Mouse (Mus musculus) cerebellum, adult (tissue): Measurements from ENCODE around the gene Olfr478.
"Not testable (repeated sequence)": the region's sequence is repeated elsewhere in the genome, so short reads cannot be mapped to it uniquely, and the experiment has no call there.

Experiments used
- ATAC-seq: cut with Nextera tagmentation; 2 replicates; pipeline ENCODE4 v1.9.2; 2017; ENCODE audit warnings: mild to moderate bottlenecking, moderate library complexity, mixed read lengths; ENCODE audit not compliant: insufficient number of reproducible peaks, low FRiP score, low TSS enrichment

Gene Olfr478

GRCm38 (mm10) chr7:108033889-108034288 lies at the start of gene Olfr478:
Gene Olfr478, minus strand, starts transcription at chr7:108033989.
- no peak for ATAC-seq

GRCm38 (mm10) chr7:108079555-108079954 lies 45.8 kb upstream of the Olfr478 start, which contains the start of gene Olfr481:
Gene Olfr481, plus strand, starts transcription at chr7:108079855.
- ATAC-seq, result no peak

DNA sequence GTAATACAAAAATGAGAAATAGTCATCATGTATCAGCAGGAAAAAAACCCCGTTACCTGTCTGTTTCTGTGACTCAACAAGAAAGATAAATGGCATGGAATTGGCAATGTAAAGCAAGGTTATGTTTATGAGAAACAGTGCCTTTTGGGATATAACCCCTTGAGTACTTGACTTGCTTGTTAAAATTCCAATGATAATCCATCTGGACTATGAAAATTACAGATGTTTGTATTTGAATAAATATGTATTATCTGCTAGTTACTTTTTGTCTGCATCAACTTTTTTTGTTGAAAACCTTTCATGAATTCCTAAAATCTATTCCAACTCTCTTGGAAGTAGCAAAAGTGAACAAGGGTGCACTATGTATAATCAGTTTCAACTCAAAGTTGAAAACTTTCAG lies 33.5 kb upstream of the Olfr478 start, which contains the start of gene Olfr480:
Gene Olfr480, minus strand, starts transcription at position 101 of the 400 bp plus-strand sequence.
- ATAC-seq, result no peak

DNA sequence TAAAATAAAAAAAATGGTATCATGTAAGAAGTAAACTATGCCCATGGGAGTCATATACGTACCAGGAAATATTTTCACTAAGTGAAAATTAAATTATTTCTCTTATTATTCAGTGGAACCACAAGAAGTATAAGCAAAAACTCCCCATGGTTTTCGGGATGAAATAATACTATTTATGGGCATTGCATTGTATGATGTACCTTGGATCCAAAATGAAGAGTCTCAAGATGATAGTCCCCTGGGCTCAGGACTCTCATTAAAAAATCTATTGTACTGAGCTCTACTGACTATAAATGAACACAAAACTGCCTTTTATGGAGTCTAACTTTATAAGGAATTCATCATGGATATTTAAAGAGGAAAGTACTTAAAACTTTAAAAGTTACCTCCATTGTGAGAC lies 16.6 kb upstream of the Olfr478 start, which contains the start of gene Olfr479:
Gene Olfr479, plus strand, starts transcription at position 301 of the 400 bp plus-strand sequence.
- no peak for ATAC-seq

GRCm38 (mm10) chr7:108014256-108014655 lies 19.5 kb downstream of the Olfr478 start:
- ATAC-seq, result not testable (repeated sequence)

- no peak for ATAC-seq
These were observed 47.4 kb downstream of the Olfr478 start, which contains the start of gene Olfr477 for GRCm38 (mm10) chr7:107986393-107986792. Gene Olfr477, plus strand, starts transcription at chr7:107986693.
